Mouse (Mus musculus): Measurements from ENCODE around the gene Plxnc1.

Plxnc1 gene

GRCm38 (mm10) chr10:94918618-94919017, 26.0 kb downstream of the Plxnc1 start:
- DNase-seq = no peak

GRCm38 (mm10) chr10:94917990-94918389, 26.6 kb downstream of the Plxnc1 start:
- no peak for DNase-seq

GRCm38 (mm10) chr10:94917354-94917753, 27.3 kb downstream of the Plxnc1 start:
- DNase-seq = no peak

DNA sequence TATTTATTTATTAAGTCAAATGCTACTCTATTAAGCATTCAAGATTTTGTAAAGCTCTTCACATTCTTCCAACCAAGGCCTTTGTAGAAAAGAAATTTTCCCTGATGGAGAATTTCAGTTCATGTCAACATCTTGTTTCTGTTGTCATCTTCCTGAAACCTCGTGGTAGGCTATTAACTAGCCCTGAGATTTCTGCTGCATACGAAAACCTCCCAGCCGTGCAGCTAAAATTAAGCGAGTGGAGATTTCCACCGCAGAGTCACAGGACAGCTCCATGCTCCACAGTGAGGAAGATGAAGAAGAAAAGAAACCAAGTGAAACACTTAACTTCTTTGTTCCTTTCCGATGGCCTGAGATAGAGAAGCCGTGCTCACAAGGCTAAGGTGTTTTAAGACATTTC, 28.0 kb downstream of the Plxnc1 start:
- DNase-seq = no peak

DNA sequence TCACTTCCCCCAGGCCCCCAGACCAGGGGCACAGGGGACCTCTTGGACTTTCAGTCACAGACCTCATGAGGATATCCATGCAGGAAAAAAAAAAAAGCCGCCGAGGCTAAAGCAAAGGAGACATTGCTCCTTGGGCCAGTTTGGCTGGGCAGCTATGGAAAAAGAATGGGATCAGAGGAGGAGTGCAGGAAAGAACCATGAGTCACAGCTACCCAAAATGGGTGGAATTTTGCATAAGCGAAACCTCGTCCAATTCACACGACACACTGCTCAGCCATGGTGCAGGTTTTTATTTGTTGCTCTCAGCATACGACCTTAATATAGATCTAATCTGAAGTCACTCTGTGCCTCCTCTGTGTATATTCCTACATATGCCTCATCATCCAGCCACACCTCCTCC, 28.9 kb downstream of the Plxnc1 start:
- no peak for DNase-seq

- DNase-seq = no peak
Observed at GRCm38 (mm10) chr10:94914081-94914480, 30.6 kb downstream of the Plxnc1 start.

GRCm38 (mm10) chr10:94913336-94913739, 31.3 kb downstream of the Plxnc1 start:
- DNase-seq = no peak

GRCm38 (mm10) chr10:94912551-94912950, 32.1 kb downstream of the Plxnc1 start:
- DNase-seq = no peak

DNA sequence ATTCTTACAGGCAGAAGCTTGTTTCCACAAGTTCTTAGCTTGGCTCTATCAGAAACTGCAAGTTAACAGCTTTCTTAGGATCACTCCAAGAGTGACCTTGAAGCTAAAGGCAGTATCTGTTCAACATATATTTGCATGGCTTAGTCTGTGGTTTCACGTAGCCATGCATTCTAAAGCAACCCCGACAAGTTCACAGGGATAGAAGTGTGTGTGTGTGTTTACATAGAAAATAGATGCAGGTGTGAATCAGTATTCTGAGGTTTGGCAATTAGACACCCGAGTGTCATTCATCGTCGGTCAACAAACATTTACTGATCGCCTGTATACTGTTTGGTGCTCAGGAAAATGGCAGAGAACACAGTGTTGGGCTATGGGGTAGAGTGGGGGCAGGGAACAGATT, 33.5 kb downstream of the Plxnc1 start:
- DNase-seq = no peak

GRCm38 (mm10) chr10:94910570-94910969, 34.1 kb downstream of the Plxnc1 start:
- no peak for DNase-seq

DNA sequence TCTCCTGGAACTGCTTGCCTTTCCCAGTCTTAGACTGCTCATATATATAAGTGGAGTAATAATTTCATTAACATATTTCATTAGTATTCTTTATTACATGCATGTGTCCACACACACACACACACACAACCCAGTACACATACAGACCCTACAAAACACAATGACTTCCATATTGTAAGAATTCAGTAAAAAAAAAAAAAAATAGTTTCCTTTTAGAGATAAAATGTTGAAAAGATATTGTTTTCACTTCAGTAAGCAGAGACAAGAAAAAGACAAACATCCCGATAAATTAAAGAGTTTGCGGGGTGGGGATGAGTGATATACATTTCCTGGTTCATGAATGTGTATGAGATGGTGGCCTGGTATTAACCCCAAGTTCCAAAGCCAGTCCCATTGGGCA, 34.8 kb downstream of the Plxnc1 start:
- DNase-seq = no peak

- DNase-seq = no peak
Observed at GRCm38 (mm10) chr10:94908976-94909717, 35.5 kb downstream of the Plxnc1 start.

DNA sequence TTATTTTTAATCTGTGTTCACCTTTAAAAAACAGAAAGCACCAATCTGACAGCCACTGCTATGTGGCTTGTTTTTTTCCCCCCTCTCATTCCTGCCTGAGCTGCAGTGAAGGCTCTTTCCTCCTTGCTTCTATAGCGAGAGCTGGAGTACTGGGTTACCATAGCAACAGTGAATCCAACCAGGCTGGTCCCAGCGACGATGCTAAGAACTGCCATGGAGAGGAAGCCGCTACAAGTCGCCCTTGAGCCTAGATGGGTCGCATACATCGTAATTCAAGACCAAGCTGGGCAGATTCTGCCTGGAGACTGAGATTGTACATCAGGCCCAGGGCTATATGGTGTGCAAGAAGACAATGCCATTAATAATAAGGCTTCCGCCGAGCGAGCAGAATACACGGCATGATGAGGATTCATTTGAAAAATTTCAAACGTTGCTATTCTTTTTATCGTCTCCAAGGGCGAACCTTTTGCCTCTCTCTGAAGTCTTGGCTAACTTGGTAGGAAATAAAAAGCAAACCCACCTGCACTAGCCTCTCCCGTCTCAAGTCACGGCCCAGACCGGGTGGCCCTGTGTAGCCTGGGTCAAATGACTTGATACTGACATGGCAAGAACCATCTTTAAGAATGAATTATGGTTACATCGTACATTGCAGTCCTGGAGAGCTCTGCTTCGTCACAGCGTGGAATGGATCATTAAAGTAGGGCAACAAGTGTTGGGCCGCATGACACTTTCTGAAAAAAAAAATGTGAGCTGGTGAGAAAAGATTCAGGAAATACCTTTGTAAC, 38.8 kb downstream of the Plxnc1 start:
- peak; percentile 79 for DNase-seq

DNA sequence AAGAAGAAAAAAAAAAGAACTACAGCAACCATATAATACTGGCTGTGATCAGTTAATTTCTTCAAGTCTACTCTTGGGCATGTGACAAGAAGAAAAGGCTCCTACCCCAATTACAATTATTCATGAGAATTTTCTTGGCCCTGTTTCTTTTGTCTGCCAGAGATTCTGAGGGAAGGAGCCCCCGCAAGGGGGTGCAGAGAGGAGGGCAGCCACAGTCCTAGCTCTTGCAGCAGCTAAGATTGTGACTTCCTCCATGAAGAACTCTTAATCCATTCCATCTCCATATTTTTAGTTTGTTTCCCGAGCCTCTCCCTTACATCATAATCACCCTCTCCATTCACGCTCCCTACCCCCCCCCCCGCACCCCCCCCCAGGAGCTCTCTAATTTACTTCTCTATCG, 39.4 kb downstream of the Plxnc1 start:
- DNase-seq = no peak

- DNase-seq = no peak
Observed at GRCm38 (mm10) chr10:94896950-94897349, 47.7 kb downstream of the Plxnc1 start.

- DNase-seq = no peak
Observed at GRCm38 (mm10) chr10:94896311-94896710, 48.3 kb downstream of the Plxnc1 start.

GRCm38 (mm10) chr10:94895876-94896275, 48.8 kb downstream of the Plxnc1 start:
- no peak for DNase-seq

DNA sequence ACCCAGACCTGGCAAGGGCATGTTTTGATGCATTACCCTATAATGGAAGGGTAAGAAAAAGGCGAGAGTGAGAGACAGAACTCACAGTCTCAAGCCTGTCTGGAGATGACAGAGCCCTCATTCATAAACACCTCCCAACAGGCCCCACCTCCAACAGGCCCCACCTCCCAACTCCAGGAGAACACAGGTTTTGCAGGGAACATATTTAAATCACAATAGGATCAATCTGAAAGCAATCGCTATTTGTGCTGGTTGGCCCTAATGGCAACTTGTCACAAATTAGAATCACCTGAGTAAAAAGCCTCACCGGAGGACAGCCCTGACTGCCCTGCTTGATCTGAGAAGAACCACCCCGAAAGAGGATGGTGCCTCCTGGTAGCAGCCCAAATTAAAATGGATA, 54.9 kb downstream of the Plxnc1 start:
- DNase-seq = no peak

- no peak for DNase-seq
Observed at GRCm38 (mm10) chr10:94883216-94883615, 61.4 kb downstream of the Plxnc1 start.

GRCm38 (mm10) chr10:94871506-94871905, 73.1 kb downstream of the Plxnc1 start:
- DNase-seq = no peak

DNA sequence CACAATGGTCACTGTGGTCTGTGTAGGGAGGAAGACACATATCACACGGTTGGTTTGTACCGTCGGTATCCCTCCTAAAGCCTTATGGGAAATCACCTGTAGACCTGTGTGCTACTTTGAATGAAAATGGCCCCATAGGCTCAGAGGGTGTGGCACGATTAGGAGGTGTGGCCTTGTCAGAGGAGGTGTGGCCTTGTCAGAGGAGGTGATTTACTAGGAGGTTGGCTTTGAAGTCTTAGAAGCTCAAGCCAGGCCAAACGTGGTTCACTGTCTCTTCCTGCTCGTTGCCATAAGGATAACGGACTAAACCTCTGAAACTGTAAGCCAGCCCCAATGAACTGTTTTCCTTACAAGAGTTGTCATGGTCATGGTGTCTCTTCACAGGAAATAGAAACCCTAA, 73.5 kb downstream of the Plxnc1 start:
- DNase-seq = no peak

DNA sequence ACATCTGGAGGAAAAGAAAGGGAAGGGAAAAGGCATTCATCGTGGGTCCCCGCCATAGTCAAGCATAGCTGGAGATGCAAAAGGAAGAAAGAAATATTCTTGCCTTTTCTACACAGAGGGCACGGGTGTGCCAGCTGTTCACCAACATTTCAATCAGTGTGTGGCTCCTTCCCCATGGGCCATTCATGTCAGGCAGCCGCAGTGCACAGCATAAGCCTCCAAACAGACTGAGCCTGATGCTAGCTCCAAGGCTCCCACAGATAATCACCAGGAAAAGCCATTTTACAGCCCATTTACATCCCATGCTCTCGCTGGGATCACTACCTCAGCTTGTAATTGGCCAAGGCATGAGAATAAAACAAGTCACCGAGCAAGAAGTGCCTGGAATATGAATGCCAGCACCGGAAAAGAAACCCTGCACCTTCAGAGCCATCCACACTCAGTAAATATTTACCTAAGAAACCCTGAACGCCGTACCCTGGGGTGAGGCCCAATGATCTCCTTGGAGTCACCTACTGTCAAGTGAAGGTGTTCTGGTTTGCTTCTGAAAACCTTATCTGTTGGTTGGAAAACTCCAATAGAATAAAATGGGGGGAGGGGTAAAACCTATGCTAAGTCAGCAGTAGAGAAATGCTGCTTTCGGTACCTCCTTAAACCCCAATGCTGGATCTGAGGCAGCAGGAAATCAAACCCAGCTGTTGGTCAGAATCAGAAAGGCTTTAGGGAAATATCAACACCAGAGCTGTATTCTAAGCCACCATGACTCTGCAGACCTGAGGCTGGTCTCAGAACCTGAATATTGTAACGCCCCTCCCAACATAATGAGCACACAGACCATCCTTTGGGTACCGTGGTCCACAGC, 77.4 kb downstream of the Plxnc1 start:
- DNase-seq = no peak

DNA sequence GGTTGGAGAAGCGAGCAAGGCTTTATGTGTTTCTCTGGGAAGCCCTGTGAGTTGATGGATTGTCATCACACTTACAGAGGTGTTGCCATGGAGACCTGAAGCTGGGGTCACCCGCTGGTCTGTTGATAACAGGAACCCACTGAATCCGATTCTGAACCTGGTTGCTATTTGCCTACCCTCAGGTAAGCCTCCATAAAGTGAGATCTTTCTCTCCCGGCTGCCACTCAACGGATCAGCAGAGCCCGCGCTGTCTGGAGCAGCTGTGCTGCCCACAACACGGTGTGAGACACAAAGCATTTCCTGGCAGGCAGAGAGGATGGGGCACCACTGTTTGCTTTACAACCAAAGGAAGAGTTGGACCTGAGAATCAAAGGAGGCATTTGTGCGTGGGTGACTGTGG, 79.4 kb downstream of the Plxnc1 start:
- DNase-seq = no peak
